Mouse (Mus musculus) 3T3-L1 (cell line): ENCODE measurements around the gene Fry.

Source experiments
- DNase-seq: peaks from one replicate; pipeline ENCODE4 v3.0.0-alpha.2; 2015; ENCODE audit warnings: low read depth, low spot score

Gene Fry

DNA sequence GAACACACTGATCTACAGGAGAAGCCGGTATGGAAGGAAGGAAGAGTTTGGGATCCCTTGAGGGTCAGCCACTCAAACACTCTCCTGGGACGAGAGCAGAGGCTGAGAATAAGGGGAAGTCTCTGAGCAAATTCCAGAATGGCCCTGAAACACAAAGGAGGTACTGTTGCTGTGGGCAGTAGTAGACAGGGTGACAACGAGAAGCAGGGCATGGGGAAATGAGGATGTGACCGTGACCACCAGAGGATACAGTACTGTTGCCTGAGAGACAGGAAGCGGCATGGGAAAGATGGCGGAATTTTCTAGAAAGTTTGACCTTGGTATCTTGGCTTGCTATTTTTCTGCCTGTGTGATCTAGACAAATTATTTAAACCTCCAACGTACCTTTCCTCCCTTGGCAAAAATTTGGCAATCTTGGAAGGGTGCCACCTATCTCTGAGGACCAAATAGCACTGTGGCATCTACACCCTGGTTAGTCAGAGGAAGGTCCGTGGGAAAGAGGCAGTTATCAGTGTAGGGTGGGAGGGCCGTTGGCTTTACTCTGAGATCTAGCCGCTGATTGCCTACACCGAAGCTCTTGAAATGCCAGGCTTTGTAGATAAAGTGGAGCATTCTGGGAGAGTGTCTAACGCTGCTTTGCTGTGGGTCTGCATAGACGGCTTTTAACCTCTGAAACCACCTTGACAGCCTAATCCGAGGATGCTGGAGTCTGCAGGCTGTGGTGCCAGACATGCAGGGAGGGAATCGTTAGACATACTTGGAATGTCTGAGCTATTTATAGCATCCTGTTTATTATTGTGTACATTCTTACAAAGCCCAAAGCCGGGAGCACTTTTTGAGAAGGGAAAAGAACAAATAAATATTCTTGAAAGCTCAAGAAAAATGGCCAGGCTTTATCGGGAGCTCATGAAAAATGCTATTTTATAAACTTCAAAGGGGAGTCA, 266.1 kb downstream of the Fry start:
- DNase-seq: peak; percentile 47

DNA sequence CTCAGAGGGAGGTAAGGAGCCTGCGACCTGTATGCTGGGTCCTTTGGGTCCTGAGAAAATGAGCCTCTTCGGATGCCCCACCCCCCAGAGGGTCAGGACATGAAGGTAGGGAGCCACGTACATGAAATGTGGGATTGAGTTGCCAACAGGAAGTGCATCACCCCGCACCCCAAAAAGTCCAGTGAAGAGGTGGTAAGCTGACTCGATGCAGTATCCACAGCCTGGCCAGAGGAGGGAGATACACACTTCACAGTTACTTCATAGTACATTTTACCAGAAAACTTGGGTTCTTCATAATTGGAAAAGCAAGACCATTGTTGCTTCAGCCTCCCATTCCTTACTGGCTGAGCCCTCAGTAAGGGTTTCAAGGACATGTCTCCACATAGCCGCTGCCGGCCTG, 266.8 kb downstream of the Fry start:
- DNase-seq: peak; percentile 15

DNA sequence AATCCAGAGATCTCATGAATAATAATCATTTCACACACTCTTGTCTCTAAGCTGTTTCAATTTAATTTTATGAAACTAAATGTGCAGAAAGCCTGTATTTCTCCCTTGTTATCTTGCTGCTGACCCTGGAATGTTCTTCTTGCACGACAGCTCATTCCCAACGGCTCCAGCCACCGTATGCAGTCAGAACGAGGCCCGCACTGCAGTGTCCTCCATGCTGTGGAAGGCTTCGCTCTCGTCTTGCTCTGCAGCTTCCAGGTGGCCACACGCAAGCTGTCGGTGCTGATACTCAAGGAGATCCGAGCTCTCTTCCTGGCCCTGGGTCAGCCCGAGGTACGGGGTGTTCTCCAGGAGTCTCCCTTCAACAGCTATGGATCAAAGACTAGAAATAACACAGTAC, 270.2 kb downstream of the Fry start:
- no peak for DNase-seq

DNA sequence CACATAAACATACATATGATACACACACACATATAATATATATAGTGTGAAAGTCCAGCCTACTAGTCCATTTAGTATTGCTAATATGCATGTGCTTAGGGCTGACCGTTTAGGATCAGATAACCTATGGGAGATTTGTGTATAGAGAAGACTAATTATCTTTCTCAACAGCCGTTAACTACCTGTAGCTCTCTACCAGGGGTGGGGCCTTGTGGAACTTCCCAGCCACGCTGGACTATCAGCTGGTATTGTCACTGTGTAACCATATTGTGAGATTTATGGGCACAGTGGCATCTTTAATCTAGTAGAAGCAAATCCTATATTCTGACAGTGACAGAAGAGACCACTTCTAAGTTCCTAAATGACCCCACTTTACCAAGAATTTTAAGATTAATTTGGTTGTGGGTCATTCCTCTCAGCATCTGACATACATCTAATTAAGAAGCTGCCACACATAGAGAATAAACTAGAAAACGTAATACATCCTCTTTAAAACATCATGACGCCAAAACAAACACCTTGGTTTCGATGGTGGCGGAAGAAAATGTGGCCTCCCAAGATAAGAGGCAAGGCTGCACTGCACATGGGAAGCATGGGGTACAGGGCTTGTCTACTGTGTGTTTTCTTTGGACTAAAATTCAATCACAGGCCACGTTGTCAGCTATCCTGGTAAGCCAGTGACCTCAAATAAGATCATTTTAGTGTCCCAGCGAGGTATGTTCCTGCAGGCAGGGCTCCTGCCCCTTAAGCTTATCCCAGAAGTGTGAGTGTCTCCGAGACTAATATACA, 271.3 kb downstream of the Fry start:
- DNase-seq: no peak

DNA sequence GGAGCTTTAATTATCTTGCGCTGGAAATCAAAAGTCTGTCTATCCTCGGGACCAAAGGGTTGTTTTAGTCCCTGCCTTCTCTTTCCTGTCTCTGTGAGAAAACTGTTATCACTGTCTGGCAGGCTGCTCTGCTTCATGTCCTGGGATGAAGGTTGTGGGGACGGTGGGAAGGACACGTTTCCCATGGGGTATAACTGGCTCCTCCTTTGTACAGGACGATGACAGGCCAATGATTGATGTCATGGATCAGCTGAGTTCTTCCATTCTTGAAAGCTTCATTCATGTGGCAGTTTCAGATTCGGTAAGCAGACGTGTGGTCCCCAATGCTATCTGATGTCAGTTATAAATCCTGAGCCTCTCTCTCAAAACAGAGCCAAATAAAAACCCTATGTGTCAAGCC, 272.0 kb downstream of the Fry start:
- DNase-seq: peak; percentile 12

DNA sequence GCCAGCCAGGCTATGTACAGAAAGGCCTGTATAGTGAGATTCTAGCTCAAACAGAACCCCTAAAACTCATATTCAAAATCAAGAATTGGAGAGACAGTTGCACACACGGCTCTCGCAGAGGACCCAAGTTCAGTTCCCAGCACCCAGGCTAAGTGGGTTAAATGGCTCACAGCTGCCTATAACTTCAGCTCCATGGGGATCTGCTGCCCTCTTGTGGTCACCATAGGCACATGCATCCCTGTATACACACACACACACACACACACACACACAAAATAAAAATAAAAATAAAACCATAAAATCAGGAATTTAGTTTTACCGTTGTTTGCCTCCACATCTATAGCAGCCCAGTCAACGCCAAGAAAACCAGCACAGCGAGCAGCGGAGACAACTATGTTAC, 276.2 kb downstream of the Fry start:
- DNase-seq: no peak

DNA sequence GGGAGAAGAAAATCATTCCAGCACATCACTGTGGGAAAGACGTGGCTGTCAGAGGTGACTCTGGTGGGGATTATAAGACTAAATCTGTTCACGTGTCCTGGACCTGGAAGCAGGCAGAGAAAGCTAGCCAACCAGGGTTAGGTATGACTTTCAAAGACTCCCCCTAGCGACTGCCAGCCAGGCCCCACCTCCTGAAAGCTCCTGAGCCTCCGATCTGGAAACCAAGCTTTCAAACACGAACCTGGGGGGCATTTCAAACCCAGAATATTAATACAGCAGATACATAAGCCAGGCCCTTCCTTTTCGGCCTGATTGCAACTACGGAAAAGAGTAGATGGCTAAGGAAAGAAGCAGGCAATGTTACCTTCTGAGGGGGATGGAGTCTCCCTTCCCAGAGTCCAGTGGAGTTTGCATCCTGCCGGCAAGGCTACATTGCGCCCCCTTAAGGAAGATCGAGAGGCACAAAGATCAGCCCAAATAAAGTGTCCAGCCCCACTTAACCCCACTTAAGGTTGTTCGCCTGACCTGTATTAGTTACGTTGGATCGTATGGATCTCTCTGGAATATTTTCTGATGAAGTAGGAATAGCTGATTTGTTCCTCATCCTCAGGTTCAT, 284.5 kb downstream of the Fry start:
- no peak for DNase-seq

DNA sequence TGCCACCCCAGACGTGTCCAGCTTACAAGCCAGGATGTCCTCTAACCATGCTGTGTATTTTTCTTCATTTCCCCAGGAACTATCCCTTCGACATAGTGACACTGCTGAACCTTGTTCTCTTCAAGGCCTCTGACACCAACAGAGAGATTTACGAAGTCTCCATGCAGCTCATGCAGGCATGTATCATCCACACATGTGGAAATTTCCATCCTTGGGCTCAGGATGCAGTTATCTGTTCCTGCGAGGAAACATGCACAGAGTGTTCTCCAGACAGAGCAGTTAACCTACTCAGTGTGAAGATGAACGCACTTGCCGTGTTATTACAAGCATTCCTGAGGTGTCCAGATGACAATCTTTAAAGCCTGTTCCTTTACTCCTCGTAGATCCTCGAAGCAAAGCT, 286.4 kb downstream of the Fry start:
- DNase-seq: no peak

DNA sequence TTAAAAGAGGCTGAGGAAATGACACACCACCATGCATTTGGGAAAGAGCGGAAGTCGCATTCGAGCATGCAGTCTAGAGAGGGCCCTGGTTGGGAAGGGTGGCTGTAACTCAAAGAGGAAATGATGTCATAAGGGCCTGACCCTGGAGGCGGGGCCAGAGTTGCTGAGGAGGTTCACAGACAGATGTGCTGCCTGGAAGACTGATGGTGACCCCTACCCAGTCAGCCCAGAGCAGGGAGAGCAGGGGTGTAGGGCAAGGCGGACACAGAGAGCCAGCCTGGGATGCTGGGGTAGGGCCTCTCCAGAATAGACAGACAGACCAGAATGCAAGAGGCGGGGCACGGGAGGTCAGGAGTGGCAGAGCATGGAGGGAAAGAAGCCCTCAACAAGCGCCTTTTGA, 290.5 kb downstream of the Fry start:
- DNase-seq: no peak

DNA sequence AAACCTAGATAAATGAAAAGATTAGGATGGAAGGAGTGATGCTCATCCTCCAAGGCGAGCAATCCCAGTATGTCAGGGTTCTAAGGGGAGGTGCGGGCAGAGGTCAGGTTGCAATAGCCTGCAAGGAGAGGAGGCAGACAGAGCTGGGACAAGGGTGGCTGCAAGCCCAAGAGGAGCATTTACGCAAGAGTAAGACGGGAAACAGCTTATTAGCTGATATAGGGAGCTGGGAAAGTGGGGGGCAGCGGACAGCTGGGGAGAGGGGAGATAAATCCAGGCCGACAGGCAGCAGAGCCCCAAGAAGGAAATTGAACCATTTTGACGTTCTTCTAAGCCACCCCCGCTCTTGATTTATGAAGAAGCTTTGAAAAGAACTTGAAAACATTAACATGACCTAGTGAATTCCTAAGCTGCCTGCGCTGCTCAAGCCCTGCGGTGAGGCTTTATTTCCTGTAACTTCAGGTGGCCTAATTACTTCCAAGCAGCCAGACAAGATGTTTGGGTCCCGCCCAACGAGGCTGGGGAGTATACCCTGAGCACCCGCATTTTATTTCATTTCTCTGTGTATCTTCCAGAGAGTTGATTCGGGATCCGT, 291.1 kb downstream of the Fry start:
- no peak for DNase-seq

DNA sequence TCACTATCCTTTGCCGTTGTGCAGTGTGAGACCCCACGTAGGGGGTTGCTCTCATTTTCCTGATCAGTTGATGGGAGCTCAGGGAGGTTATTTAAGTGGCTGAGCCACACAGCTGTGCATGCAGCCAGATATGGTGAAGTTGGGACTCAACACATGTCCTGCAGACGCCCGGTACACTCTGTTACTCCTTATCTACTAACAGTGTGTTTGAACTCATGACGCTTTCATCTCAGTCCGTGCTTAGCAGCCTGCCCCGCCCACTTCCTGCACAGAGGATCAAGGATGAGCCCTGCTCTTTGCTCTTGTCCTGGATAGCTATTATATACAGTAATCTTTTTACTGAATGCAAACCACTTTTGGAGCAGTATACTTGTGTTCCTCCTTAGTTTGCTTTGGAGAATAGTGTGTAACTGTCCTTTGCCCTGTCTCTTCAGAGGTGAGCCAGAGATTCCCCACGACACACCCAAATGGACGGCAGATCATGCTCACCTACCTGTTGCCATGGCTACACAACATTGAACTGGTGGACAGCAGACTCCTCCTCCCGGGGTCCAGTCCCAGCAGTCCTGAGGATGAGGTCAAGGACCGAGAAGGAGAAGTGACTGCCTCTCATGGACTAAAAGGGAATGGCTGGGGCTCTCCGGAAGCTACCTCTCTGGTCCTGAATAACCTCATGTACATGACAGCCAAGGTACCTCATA, 294.5 kb downstream of the Fry start:
- DNase-seq: no peak

DNA sequence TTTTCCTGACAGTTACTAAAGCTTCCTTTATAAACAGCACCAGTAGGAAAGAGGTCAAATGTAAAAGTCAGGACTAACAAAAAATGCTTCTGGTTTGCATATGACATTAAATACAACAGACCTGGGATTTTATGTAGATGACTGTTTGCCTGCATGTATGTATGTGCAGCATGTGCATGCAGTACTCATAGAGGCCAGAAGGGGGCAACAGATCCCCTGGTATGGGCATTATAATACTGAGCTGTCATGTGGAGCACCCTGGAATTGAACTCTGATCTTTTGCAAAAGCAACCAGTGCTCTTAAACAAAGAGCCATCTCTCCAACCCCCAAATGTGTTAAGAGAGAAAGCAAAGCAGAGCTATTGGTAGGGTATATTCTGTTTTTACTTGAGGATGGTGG, 296.4 kb downstream of the Fry start:
- DNase-seq: peak; percentile 9

DNA sequence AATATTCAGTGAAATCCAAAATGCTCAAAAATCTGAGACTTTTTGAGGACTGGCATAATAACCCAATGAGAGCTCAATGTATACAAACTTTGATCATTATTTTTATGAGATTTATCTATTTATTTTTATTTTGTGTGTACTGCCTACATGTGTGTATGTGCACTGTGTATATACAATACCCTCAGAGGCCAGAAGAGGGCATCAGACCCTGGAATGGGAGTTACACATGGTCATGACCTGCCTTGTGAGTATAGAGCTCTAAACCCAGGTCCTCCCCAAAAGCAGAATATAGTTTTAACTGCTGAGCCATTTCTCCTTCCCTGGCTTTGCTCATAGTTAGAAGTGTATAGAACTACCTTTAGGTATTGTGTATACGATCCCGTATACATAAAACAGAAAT, 298.8 kb downstream of the Fry start:
- DNase-seq: no peak

DNA sequence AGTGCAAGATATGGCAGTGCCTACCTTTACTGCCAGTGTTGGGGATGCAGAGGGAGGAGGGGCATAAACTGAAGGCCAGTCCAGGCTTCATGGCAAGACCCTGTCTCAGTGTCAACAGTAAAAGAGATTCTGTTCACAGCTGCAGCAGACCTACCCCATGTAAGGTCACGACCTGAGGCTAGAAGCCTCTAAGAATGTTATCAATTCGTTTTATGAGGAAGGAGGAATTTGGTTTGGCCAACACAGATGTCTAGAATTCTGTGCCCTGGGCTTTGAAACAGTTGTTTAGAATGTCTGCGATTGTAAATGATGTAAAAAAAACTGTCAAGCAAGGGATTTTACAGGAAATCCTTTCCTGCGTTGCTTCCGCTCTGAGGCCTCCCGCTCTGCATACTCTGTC, 299.6 kb downstream of the Fry start:
- no peak for DNase-seq

DNA sequence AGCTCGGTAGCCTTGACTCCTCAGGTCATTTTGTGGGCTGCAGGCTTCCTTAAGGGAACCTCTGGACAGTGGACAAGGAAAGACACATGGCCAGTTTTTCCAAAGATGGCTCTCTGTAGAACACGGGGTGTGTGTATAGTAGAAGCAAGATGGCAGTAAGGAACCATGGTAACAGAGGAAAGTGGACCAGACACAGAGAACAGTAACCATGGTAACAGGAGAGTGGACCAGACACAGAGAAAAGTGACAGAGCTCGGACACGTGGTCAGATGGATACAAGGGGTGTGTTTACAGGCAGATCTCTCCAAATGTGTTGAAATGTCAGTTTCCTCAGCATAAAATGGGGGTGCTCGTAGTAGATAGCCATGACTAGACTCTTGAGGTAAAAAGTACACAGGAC, 306.6 kb downstream of the Fry start:
- DNase-seq: no peak

DNA sequence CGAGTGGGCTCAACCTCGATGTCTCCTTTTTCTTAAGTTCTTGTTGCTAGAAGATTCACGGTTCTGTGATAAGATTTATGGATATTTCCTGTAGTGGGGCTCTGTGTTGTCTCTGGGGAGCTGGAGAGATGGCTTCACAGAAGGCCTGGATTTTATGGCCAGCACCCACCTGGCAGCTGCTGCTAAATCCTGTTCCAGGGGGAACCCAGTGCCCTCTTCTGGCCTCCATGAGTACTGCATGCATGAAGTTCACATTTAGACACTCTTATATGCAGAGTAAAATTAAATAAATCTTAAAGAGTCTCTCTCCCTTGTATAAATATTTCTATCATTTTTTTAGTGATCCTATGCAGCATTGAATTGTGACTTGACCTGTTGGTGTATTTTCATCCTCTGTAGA, 308.1 kb downstream of the Fry start:
- DNase-seq: peak; percentile 32

DNA sequence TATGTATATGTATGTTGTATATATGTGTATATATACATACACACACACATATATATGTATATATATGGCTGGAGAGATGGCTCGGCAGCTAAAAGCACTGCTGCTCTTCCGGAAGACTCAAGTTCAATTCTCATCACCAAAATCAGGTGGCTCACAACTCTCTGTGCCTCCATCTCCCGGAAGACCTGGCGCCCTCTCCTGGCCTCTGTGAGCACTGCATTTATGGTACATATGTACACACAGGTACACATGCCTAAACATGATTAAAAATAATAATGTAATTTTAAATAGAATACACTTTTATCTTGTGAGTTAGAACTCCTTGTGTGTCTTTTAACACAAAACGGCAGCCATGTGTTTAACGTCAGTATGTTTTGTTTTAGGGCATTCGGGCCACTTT, 312.8 kb downstream of the Fry start:
- no peak for DNase-seq

DNA sequence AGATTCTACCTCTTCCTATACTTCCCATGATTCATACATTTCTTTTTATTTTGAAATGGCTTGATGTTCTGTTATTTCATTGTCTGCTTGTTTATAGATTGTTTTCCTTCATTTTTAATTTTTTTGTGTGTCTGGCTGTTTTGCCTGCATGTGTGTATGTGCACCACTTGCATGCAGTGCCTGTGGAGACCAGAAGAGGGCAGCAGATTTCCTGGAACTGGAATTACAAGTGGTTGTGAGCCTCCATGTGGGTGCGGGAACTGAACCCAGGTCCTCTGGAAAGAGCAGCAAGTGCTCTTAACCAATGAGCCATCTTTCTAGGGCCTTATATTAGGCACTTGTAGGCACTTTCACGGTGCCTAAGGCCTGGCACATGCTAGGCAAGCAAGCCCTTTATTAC, 314.5 kb downstream of the Fry start:
- no peak for DNase-seq

DNA sequence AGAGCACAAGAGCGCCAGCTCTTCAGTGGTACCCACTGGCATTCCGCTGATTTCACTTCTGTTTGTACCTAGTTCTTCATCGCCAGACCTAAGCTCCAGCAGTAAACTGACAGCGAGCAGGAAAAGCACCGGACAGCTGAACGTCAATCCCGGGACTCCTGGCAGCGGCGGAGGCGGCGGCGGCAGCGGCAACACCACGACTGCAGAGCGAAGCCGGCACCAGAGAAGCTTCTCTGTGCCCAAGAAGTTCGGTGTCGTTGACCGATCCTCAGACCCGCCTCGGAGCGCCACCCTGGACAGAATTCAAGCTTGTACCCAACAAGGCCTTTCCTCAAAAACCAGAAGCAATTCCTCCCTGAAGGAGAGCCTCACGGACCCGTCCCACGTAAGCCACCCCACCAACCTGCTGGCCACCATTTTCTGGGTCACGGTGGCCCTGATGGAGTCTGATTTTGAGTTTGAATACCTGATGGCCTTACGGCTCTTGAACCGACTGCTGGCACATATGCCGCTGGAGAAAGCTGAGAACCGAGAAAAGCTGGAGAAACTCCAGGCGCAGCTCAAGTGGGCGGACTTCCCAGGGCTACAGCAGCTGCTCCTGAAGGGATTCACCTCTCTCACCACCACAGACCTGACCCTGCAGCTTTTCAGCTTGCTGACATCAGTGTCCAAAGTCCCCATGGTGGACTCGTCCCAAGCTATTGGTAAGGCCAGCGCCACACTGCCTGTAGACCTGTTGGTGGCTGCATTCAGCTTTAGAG, 318.4 kb downstream of the Fry start:
- no peak for DNase-seq

DNA sequence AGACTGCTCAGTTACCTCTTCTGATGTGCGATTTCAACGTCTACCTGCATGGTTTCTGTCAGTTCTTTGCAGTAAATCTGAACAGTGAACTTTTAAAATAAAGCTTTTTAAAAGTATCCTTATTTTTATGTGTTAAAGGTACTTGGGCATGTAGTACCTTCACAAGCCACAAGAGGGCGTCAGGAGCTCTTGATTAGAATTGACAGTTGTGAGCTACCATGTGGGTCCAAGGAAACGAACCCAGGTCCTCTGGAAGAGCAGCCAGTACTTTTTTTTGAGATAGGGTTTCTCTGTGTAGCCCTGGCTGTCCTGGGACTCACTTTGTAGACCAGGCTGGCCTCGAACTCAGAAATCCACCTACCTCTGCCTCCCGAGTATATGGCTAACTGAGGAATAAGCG, 323.2 kb downstream of the Fry start:
- DNase-seq: peak; percentile 87
